Mouse (Mus musculus): ENCODE data around the gene Sugp2.

Sugp2 gene

GRCm38 (mm10) chr8:70281001-70281400 lies 47.0 kb downstream of the Sugp2 start:
- no peak for DNase-seq (ENCODE audit: low read depth, low spot score)

GRCm38 (mm10) chr8:70282603-70283135 lies 48.6 kb downstream of the Sugp2 start, which contains the start of gene Homer3:
TSS of gene Homer3 (plus strand) at chr8:70282827.
- peak; percentile 97 for DNase-seq (ENCODE audit: low read depth, low spot score)

- DNase-seq (ENCODE audit: low read depth, low spot score): no peak
Observed at GRCm38 (mm10) chr8:70283136-70284077, 49.4 kb downstream of the Sugp2 start.

- DNase-seq (ENCODE audit: low read depth, low spot score): no peak
Observed at GRCm38 (mm10) chr8:70284421-70284820, 50.4 kb downstream of the Sugp2 start.

GRCm38 (mm10) chr8:70285304-70285703 lies 51.3 kb downstream of the Sugp2 start:
- no peak for DNase-seq (ENCODE audit: low read depth, low spot score)

- DNase-seq (ENCODE audit: low read depth, low spot score): no peak
Observed at GRCm38 (mm10) chr8:70286737-70287136, 52.7 kb downstream of the Sugp2 start.

GRCm38 (mm10) chr8:70293988-70294405 lies 60.0 kb downstream of the Sugp2 start:
- no peak for DNase-seq (ENCODE audit: low read depth, low spot score)

GRCm38 (mm10) chr8:70300881-70301280 lies 66.9 kb downstream of the Sugp2 start:
- no peak for DNase-seq (ENCODE audit: low read depth, low spot score)

- DNase-seq (ENCODE audit: low read depth, low spot score): peak; percentile 91
Observed at GRCm38 (mm10) chr8:70302358-70302890, 68.4 kb downstream of the Sugp2 start, which contains the start of the genes Ddx49 and Cope. TSS of gene Ddx49 (minus strand) at chr8:70302489. TSS of gene Cope (plus strand) at chr8:70302518.

- no peak for DNase-seq (ENCODE audit: low read depth, low spot score)
Observed at GRCm38 (mm10) chr8:70302901-70303300, 68.9 kb downstream of the Sugp2 start.

GRCm38 (mm10) chr8:70309311-70309710 lies 75.3 kb downstream of the Sugp2 start:
- DNase-seq (ENCODE audit: low read depth, low spot score): no peak

GRCm38 (mm10) chr8:70313399-70313798 lies 79.4 kb downstream of the Sugp2 start:
- no peak for DNase-seq (ENCODE audit: low read depth, low spot score)

GRCm38 (mm10) chr8:70315624-70316510 lies 81.8 kb downstream of the Sugp2 start, which contains the start of gene Cers1:
TSS of gene Cers1 (plus strand) at chr8:70315775.
- DNase-seq (ENCODE audit: low read depth, low spot score): no peak

- peak; percentile 62 for DNase-seq (ENCODE audit: low read depth, low spot score)
Observed at GRCm38 (mm10) chr8:70316511-70317504, 82.8 kb downstream of the Sugp2 start.

- no peak for DNase-seq (ENCODE audit: low read depth, low spot score)
Observed at GRCm38 (mm10) chr8:70317872-70318271, 83.8 kb downstream of the Sugp2 start.

- no peak for DNase-seq (ENCODE audit: low read depth, low spot score)
Observed at GRCm38 (mm10) chr8:70323716-70324115, 89.7 kb downstream of the Sugp2 start.

- no peak for DNase-seq (ENCODE audit: low read depth, low spot score)
Observed at GRCm38 (mm10) chr8:70327512-70327911, 93.5 kb downstream of the Sugp2 start.

- DNase-seq (ENCODE audit: low read depth, low spot score): peak; percentile 61
Observed at GRCm38 (mm10) chr8:70329124-70329834, 95.3 kb downstream of the Sugp2 start, which contains the start of gene Gdf1. TSS of gene Gdf1 (plus strand) at chr8:70329817.
